Mouse (Mus musculus): ENCODE measurements around the gene AC161166.1.

The AC161166.1 gene

GRCm38 (mm10) chr7:24512355-24512754 lies at the start of gene AC161166.1:
Gene AC161166.1, minus strand, starts transcription at chr7:24512455.
- no peak for DNase-seq (ENCODE audit: low read depth)

GRCm38 (mm10) chr7:24561450-24561849 lies 49.2 kb upstream of the AC161166.1 start:
- no peak for DNase-seq (ENCODE audit: low read depth)

GRCm38 (mm10) chr7:24555786-24556185 lies 43.5 kb upstream of the AC161166.1 start:
- DNase-seq (ENCODE audit: low read depth): no peak

- DNase-seq (ENCODE audit: low read depth): no peak
Observed at GRCm38 (mm10) chr7:24551985-24552759, 39.9 kb upstream of the AC161166.1 start.

- DNase-seq (ENCODE audit: low read depth): peak; percentile 22
Observed at GRCm38 (mm10) chr7:24547534-24548036, 35.3 kb upstream of the AC161166.1 start.

- peak; percentile 98 for DNase-seq (ENCODE audit: low read depth)
Observed at GRCm38 (mm10) chr7:24546634-24547389, 34.6 kb upstream of the AC161166.1 start.

- DNase-seq (ENCODE audit: low read depth): no peak
Observed at GRCm38 (mm10) chr7:24546068-24546614, 33.9 kb upstream of the AC161166.1 start, which contains the start of the genes Pinlyp and Xrcc1. Gene Pinlyp, minus strand, starts transcription at chr7:24546118. Gene Xrcc1, plus strand, starts transcription at chr7:24546289.

- DNase-seq (ENCODE audit: low read depth): peak; percentile 50
Observed at GRCm38 (mm10) chr7:24544506-24544905, 32.3 kb upstream of the AC161166.1 start.

- no peak for DNase-seq (ENCODE audit: low read depth)
Observed at GRCm38 (mm10) chr7:24539686-24540085, 27.4 kb upstream of the AC161166.1 start.

- DNase-seq (ENCODE audit: low read depth): no peak
Observed at GRCm38 (mm10) chr7:24538701-24539100, 26.4 kb upstream of the AC161166.1 start.

GRCm38 (mm10) chr7:24538154-24538553 lies 25.9 kb upstream of the AC161166.1 start:
- DNase-seq (ENCODE audit: low read depth): no peak

GRCm38 (mm10) chr7:24537591-24537990 lies 25.3 kb upstream of the AC161166.1 start:
- DNase-seq (ENCODE audit: low read depth): no peak

GRCm38 (mm10) chr7:24537081-24537480 lies 24.8 kb upstream of the AC161166.1 start:
- no peak for DNase-seq (ENCODE audit: low read depth)

- no peak for DNase-seq (ENCODE audit: low read depth)
Observed at GRCm38 (mm10) chr7:24534301-24534700, 22.0 kb upstream of the AC161166.1 start.

GRCm38 (mm10) chr7:24533806-24534205 lies 21.6 kb upstream of the AC161166.1 start:
- DNase-seq (ENCODE audit: low read depth): no peak

- DNase-seq (ENCODE audit: low read depth): no peak
Observed at GRCm38 (mm10) chr7:24533031-24533571, 20.8 kb upstream of the AC161166.1 start.

- DNase-seq (ENCODE audit: low read depth): peak; percentile 70
Observed at GRCm38 (mm10) chr7:24531211-24531971, 19.1 kb upstream of the AC161166.1 start.

GRCm38 (mm10) chr7:24530062-24530931 lies 18.0 kb upstream of the AC161166.1 start, which contains the start of gene Irgq:
Gene Irgq, plus strand, starts transcription at chr7:24530689.
- peak; percentile 100 for DNase-seq (ENCODE audit: low read depth)

- no peak for DNase-seq (ENCODE audit: low read depth)
Observed at GRCm38 (mm10) chr7:24529580-24529979, 17.3 kb upstream of the AC161166.1 start.

GRCm38 (mm10) chr7:24528861-24529260 lies 16.6 kb upstream of the AC161166.1 start:
- no peak for DNase-seq (ENCODE audit: low read depth)
